Mouse (Mus musculus): ENCODE data around the gene Dcdc2c. TPM values are rescaled to one million over a fixed set of nuclear protein-coding genes. Genes with fewer than 3 reads are reported as not detected.

Dcdc2c gene
- 0.06 TPM in 1 of 2 replicates, not detected in the other for polyA plus RNA-seq (2015; fragmentation: Nextera tagmentation; extraction: Ambion mirVana)

DNA sequence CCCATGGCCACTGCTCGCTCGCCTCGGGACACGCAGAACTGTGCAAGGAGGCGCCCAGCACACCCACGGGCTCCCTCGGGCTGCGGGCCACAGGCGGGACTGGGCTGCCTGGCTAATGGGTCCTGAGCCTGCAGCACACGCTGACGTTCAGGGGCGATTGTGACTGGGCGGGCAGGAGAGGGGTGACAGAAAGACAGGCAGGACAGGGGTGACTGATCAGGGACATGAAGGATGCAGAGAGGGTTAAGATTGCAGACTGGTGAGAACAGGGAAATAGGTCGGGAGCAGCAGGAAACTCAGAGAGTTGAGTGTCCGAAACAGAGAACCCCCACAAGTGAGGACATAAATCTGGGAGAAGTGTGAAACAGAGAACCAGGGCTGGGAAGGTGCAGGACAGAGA is at the start of gene Dcdc2c:
Gene Dcdc2c, minus strand, starts transcription at position 101 of the 400 bp plus-strand sequence.
- Histone ChIP-seq H3K9ac (ENCODE audit: low read length) (no peak within 1 kb of the TSS), H3K27me3 (ENCODE audit: control insufficient read depth, insufficient read depth, low read length) (no peaks in the 10 kb centered on the region), H3K4me3 (ENCODE audit: low read depth, low read length) (no peak within 1 kb of the TSS), H3K36me3 (ENCODE audit: control insufficient read depth, insufficient read depth, low read length) (no peaks in the 10 kb centered on the region), H3K27ac (replicated peaks) (no peak within 1 kb of the TSS), H3K4me1 (replicated peaks; ENCODE audit: control insufficient read depth, insufficient read depth) (no peaks in the 10 kb centered on the region), H3K9me3 (ENCODE audit: control insufficient read depth, low read length) (no peaks in the 10 kb centered on the region), H3K4me2 (replicated peaks; ENCODE audit: low read depth) (no peak within 1 kb of the TSS)
- ATAC-seq (ENCODE audit: low FRiP score, low TSS enrichment) (no peak), DNase-seq (ENCODE audit: low spot score) (no peak)
- TF ChIP-seq CTCF (IDR thresholded peaks at IDR 0.05; ENCODE audit: low read depth) = no peak
- TF ChIP-seq EP300 (optimal IDR thresholded peaks at IDR 0.05) = no peak
- 57% methylated on average over 13 of the region's 15 CpGs for WGBS

DNA sequence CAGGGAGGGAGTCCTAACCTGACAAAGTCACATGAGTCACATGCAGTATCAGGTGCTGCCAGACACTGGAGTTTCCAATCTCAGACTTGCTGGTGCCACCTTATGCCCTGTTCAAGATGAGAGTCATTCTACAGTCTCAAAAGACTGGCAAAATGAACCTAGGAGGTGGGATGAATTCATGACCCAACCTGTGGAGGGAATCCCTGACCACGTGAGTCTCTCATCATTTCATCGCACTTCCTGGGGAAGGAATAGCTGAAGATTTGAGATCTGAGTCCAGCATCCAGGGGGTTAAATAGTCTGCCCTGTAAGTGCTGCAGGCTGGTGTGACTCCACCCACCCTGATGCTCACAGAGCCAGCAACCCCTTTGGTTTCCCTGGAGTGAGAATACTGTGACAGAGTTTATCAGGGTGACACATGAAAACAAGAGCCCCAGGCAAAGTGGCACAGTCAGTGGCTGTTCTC is 46.4 kb upstream of the Dcdc2c start:
- no peaks in the 10 kb centered on the region for H3K4me1 ChIP-seq (replicated peaks; ENCODE audit: control insufficient read depth, insufficient read depth)
- TF ChIP-seq CTCF (IDR thresholded peaks at IDR 0.05; ENCODE audit: low read depth) (no peak), EP300 (optimal IDR thresholded peaks at IDR 0.05) (no peak)
- ATAC-seq (ENCODE audit: low FRiP score, low TSS enrichment) (no peak), DNase-seq (ENCODE audit: low spot score) (no peak)
- H3K9me3 ChIP-seq (ENCODE audit: control insufficient read depth, low read length) = no peaks in the 10 kb centered on the region
- H3K4me2 ChIP-seq (replicated peaks; ENCODE audit: low read depth) = no peak overlapping the region
- no peaks in the 10 kb centered on the region for H3K27me3 ChIP-seq (ENCODE audit: control insufficient read depth, insufficient read depth, low read length)
- H3K36me3 ChIP-seq (ENCODE audit: control insufficient read depth, insufficient read depth, low read length) = no peaks in the 10 kb centered on the region
- H3K4me3 ChIP-seq (ENCODE audit: low read depth, low read length) = no peak overlapping the region
- WGBS = 49% methylated on average over 2 of the region's 2 CpGs
- H3K9ac ChIP-seq (ENCODE audit: low read length) = no peak overlapping the region
- H3K27ac ChIP-seq (replicated peaks) = no peak overlapping the region

DNA sequence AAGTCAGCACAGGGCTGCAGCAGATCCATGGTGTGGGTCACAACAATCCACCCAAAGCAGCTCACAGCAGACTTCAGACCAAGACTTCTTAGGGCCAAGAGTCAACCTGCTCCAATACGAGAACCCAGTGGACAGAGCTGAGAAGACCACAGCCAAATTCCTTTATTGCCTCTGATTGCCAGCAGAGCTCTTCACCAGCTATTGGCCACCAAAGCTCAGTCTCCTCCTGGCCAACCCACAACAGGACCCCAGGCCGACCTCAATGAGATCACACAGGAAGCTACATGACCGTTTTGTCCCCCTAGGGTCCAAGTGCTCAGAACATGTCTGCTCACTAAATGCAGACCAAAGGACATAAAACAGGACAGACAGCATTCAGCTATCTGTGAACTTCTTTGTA is 45.9 kb upstream of the Dcdc2c start:
- Histone ChIP-seq H3K9ac (ENCODE audit: low read length) (no peak overlapping the region), H3K27ac (replicated peaks) (no peak overlapping the region), H3K36me3 (ENCODE audit: control insufficient read depth, insufficient read depth, low read length) (no peaks in the 10 kb centered on the region), H3K27me3 (ENCODE audit: control insufficient read depth, insufficient read depth, low read length) (no peaks in the 10 kb centered on the region), H3K9me3 (ENCODE audit: control insufficient read depth, low read length) (no peaks in the 10 kb centered on the region), H3K4me2 (replicated peaks; ENCODE audit: low read depth) (no peak overlapping the region), H3K4me1 (replicated peaks; ENCODE audit: control insufficient read depth, insufficient read depth) (no peaks in the 10 kb centered on the region), H3K4me3 (ENCODE audit: low read depth, low read length) (no peak overlapping the region)
- TF ChIP-seq CTCF (IDR thresholded peaks at IDR 0.05; ENCODE audit: low read depth) (no peak), EP300 (optimal IDR thresholded peaks at IDR 0.05) (no peak)
- no peak for DNase-seq (ENCODE audit: low spot score)
- no peak for ATAC-seq (ENCODE audit: low FRiP score, low TSS enrichment)
- 69% methylated on average over 3 of the region's 3 CpGs for WGBS

DNA sequence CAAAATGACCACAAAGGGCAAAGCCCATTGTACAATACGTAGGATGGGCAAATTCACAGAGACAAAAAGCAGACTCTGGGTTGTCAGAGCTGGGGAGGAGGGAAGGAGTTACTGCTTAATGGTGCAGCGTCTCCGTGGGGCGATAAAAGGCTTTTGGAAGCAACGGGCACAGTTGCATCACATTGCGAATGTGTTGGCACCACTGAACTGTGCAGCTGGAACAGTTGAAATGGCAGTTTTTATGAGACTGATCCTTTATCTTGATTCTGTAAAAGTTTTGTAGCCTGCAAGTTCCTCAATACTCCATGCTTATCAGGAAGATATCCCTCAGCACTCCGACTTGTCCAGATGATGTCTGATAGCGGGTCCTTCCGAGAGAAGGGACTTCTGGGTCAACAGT is 45.5 kb upstream of the Dcdc2c start:
- Histone ChIP-seq H3K9me3 (ENCODE audit: control insufficient read depth, low read length) (no peaks in the 10 kb centered on the region), H3K4me1 (replicated peaks; ENCODE audit: control insufficient read depth, insufficient read depth) (no peaks in the 10 kb centered on the region), H3K27me3 (ENCODE audit: control insufficient read depth, insufficient read depth, low read length) (no peaks in the 10 kb centered on the region), H3K27ac (replicated peaks) (no peak overlapping the region), H3K4me2 (replicated peaks; ENCODE audit: low read depth) (no peak overlapping the region), H3K36me3 (ENCODE audit: control insufficient read depth, insufficient read depth, low read length) (no peaks in the 10 kb centered on the region), H3K9ac (ENCODE audit: low read length) (no peak overlapping the region), H3K4me3 (ENCODE audit: low read depth, low read length) (no peak overlapping the region)
- TF ChIP-seq EP300 (optimal IDR thresholded peaks at IDR 0.05) (no peak), CTCF (IDR thresholded peaks at IDR 0.05; ENCODE audit: low read depth) (no peak)
- 82% methylated on average over 9 of the region's 9 CpGs for WGBS
- ATAC-seq (ENCODE audit: low FRiP score, low TSS enrichment) (no peak), DNase-seq (ENCODE audit: low spot score) (no peak)

DNA sequence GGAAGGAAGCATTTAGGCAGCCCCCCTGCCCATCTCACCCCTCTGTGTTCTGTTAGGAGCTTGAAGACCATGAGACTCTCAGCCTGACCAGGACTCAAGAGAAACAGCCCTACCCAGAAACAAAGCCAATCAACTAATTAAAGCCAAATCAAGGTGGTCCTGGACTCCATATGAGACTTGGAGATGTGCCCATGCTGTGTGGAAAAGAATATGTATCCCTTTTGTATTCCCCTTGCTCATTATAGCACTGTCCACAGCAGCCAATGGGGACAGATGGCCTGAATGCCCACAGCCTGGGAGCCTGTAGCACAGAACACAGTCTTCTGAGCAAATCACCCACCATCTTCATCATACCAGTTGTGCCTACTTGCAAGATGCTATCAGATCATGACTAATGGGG is 44.7 kb upstream of the Dcdc2c start:
- TF ChIP-seq CTCF (IDR thresholded peaks at IDR 0.05; ENCODE audit: low read depth) (no peak), EP300 (optimal IDR thresholded peaks at IDR 0.05) (no peak)
- H3K9ac ChIP-seq (ENCODE audit: low read length) = no peak overlapping the region
- H3K4me1 ChIP-seq (replicated peaks; ENCODE audit: control insufficient read depth, insufficient read depth) = no peaks in the 10 kb centered on the region
- no peaks in the 10 kb centered on the region for H3K9me3 ChIP-seq (ENCODE audit: control insufficient read depth, low read length)
- no peak overlapping the region for H3K4me3 ChIP-seq (ENCODE audit: low read depth, low read length)
- H3K36me3 ChIP-seq (ENCODE audit: control insufficient read depth, insufficient read depth, low read length) = no peaks in the 10 kb centered on the region
- ATAC-seq (ENCODE audit: low FRiP score, low TSS enrichment) (no peak), DNase-seq (ENCODE audit: low spot score) (no peak)
- no peak overlapping the region for H3K27ac ChIP-seq (replicated peaks)
- H3K4me2 ChIP-seq (replicated peaks; ENCODE audit: low read depth) = no peak overlapping the region
- no peaks in the 10 kb centered on the region for H3K27me3 ChIP-seq (ENCODE audit: control insufficient read depth, insufficient read depth, low read length)

DNA sequence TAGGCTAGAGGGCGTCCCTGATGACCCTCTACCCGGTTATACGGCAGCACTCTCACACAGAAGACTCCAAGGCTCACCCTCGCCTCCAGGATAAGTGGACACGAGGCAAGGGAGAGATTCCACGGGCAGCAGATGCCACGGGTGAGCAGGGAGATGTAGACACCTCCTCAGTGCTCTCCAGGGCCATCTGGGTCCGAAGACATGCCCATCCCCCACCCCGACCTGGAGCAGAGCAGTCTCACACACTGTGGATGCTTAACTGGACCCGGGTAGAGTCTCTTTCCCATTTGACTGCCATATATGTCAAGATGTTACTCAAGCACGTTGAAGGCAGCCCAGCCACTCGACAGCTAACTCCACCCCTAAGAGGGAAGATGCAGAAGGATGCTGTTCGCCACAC is 38.2 kb upstream of the Dcdc2c start:
- Histone ChIP-seq H3K36me3 (ENCODE audit: control insufficient read depth, insufficient read depth, low read length) (no peaks in the 10 kb centered on the region), H3K27me3 (ENCODE audit: control insufficient read depth, insufficient read depth, low read length) (no peaks in the 10 kb centered on the region), H3K4me3 (ENCODE audit: low read depth, low read length) (no peak overlapping the region), H3K4me2 (replicated peaks; ENCODE audit: low read depth) (no peak overlapping the region), H3K27ac (replicated peaks) (no peak overlapping the region), H3K4me1 (replicated peaks; ENCODE audit: control insufficient read depth, insufficient read depth) (no peaks in the 10 kb centered on the region), H3K9ac (ENCODE audit: low read length) (no peak overlapping the region), H3K9me3 (ENCODE audit: control insufficient read depth, low read length) (no peaks in the 10 kb centered on the region)
- DNase-seq (ENCODE audit: low spot score) (no peak), ATAC-seq (ENCODE audit: low FRiP score, low TSS enrichment) (no peak)
- 51% methylated on average over 13 of the region's 13 CpGs for WGBS
- TF ChIP-seq EP300 (optimal IDR thresholded peaks at IDR 0.05) = no peak
- TF ChIP-seq CTCF (IDR thresholded peaks at IDR 0.05; ENCODE audit: low read depth) = no peak

Measured in stomach, postnatal 0 days (tissue).